Mouse (Mus musculus) embryo, embryonic 11 days (tissue): ENCODE data around the gene Snrnp35.
"Not testable (repeated sequence)": the region's sequence is repeated elsewhere in the genome, so short reads cannot be mapped to it uniquely, and the experiment has no call there.

ENCODE experiments used
- DNase-seq: peaks from one replicate; pipeline ENCODE4 v3.0.0-alpha.2; 2015

The Snrnp35 gene

DNA sequence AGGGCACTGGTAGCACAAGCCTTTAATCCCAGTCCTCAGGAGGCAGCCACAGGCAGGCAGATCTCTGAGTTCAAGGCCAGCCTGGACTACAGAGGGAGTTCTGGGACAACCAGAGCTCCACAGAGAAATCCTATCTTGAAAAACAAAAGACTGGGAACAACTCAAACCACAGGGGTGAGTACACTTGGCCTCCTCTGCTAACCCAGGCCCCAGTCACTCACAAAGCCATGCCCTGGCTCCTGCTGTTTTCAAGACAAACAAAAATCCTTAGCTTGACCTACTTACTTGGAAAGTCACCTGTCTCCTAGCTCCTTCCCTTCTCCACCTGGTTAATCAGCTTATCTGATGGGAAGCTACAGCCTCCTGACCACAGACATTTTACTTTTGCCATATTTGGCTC is 18.0 kb upstream of the Snrnp35 start:
- no peak for DNase-seq

DNA sequence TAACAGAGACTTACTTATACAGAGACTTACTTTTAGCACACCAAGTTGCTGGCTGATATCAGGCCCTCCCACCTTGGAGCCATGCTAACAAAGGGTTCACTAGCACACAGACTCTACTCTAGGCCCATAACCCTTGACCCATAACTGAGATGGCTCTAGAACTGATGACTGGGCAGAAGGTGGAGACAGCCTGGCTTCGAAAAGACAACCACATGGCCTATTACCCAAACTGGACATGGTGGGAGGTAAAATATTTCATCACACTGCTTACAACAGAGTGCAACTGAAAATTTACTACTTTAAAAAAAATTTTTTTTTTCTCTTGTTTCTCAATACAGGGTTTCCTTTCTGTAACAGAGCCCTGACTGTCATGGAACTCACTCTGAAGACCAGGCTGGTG is 15.2 kb upstream of the Snrnp35 start:
- no peak for DNase-seq

DNA sequence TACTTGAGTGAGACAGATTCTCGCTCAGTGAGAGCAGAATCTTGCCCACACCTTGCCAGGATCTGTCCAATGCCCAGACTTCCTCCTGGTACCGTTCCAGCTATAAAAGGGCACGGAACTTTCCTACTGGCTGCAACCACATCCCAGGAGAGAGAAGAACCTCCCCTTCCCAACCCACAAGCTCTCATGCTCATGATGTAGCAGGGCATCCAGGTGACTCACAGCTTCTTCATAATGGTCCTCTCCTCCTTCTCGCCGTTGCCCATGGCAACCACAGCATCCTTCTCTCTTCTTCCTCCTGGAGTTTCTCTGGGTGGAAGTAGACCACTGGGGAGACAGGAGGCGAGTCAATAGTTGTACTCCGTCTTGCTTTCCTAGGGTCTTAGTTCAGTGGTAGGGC is 14.6 kb upstream of the Snrnp35 start:
- no peak for DNase-seq

DNA sequence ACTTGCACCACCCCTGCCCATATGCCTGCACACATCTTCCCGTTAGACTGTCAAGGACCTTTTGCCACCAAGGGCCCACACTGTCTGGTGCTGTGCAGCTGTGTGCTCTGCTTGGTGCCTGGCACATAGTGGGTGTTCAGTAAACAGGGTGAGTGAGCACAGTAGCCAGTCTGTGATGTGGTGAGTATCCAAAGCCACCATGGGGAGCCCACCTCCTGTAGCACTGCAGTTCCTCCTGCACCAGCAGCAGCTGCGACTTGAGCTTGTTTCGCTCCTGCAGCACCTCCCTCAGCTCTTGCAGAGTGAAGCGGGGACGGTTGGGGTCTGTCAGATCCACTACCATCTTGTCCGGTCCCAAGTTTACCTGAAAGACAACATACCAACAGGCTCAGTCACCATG is 13.4 kb upstream of the Snrnp35 start:
- DNase-seq: no peak

DNA sequence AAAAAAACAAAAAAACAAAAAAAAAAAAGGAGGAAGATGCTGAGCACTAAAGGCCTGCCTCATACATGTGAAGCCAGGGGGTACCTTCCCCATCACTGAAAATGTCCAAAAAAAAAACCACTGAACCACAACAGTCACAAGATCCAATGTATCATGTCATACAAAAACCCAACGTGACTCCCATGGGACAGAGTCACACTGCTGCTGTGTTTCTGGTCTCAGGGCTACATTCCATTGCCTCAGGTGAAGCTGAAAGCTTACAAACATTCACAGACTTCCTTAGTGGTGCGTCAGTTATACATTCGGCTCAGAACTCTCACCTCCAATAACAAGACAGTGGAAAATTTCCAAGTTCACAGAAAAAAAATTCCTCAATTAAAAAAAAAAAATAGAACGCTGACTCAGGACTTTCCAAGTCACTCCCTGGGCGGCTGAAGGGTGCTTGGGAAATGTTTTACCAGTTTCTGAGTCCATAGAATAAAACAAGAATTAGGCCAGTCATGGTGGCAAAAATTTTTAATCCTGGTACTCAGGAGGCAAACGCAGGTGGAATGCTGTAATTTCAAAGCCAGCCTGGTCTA is 12.3 kb upstream of the Snrnp35 start:
- no peak for DNase-seq

GRCm38 (mm10) chr5:124478873-124479204 is 4.1 kb upstream of the Snrnp35 start:
- no peak for DNase-seq

DNA sequence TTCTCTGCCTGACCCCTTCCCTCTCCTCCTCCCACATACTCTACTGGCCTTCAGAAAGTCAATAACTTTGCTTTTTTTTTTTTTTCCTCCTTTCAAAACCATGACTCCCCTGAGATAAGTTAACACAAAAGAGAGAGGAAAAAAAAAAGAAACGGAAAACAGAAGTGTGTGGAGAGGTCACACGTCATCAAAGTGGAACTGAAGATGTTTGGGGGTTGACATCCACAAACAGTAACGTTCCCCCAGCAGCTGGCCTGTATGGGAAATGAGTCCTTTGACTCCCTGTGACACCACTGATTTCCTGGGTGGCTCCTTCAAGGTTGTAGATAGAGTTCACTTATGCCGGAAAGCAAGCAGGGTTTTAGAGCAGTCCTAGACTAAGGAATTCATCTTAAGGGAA is 2.8 kb upstream of the Snrnp35 start:
- no peak for DNase-seq

DNA sequence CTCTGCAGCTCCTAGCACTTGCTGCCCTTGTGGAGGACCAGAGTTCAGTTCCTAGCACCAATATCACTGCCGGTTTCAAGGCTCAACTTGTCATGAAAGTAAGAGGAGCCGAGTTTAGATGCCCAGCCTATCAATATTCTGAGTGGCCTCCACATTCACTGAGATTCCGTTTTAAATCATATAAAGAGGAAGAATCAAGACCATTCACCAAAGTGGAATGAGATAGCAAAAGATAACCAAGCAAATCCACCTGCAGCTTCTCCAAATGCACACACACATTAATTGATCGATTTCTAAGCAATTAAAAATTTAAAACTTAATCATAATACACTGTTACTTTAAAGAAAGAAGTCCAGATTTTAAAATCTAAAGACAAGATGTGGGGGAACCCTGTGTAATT is 1.2 kb upstream of the Snrnp35 start:
- DNase-seq: no peak

GRCm38 (mm10) chr5:124482436-124482965 is 433 bp upstream of the Snrnp35 start:
- DNase-seq: no peak

GRCm38 (mm10) chr5:124483655-124484396 is 892 bp downstream of the Snrnp35 start:
- DNase-seq: no peak

GRCm38 (mm10) chr5:124485654-124486053 is 2.7 kb downstream of the Snrnp35 start:
- DNase-seq: no peak

- no peak for DNase-seq
Observed at GRCm38 (mm10) chr5:124488885-124489284, 6.0 kb downstream of the Snrnp35 start.

DNA sequence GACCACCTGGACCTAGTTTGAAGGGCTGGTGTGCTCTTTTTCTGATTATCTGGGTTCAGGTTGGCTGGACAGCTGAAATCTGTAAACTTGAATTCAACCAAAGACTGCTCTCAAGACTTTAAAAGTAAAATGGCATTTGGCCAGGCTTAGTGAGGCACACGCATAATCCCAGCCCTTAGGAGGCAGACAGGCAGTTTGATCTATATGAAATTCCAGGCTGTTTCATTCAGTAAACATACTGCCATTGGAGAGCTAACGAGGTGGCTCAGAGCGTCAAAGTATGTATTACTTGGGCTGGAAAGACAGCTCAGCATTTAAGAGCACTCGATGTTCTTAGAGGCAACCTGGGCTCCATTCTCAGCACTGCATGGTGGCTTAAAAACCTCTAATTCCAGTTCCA is 8.8 kb downstream of the Snrnp35 start:
- no peak for DNase-seq

DNA sequence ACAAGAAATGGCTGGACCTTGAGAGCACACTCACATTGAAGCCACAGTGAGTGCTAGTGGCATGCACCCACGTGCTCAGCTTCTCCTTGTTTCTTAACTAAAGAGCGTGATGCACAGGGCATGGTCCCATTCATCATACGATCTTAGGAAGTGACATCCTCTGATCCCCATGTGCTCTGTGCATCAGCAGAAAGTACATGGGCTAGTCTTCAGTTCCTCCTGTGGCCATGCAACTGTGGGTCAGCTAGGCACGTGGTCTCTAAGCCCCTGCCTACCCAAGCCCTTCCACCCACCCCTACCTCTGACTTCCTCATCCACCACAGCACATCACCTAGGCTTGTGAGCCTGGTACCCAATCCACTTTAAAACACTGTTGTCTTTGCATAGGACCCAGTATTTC is 9.7 kb downstream of the Snrnp35 start:
- DNase-seq: no peak

DNA sequence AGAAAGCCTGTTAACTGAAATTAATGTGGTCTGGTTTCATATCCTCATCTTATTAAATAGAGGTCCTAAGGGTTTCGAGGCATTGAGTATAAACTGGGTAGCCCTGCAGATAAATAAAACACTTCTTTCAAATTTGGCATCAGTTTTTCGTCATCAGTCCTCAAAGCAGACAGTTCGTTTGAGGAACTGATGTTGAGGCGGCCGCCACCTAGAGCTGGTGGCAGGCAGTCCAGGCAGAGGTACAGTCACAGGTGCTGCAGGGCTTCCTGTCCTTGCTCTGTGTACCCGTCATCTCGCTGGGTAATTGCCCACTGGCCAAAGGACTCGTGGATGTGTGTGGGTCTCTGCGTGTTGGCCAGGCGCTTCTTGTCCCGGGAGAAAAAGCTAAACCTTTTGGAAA is 10.5 kb downstream of the Snrnp35 start:
- no peak for DNase-seq

GRCm38 (mm10) chr5:124495547-124495946 is 12.6 kb downstream of the Snrnp35 start:
- DNase-seq: peak; percentile 21

GRCm38 (mm10) chr5:124496614-124497514 is 13.9 kb downstream of the Snrnp35 start:
- DNase-seq: no peak

DNA sequence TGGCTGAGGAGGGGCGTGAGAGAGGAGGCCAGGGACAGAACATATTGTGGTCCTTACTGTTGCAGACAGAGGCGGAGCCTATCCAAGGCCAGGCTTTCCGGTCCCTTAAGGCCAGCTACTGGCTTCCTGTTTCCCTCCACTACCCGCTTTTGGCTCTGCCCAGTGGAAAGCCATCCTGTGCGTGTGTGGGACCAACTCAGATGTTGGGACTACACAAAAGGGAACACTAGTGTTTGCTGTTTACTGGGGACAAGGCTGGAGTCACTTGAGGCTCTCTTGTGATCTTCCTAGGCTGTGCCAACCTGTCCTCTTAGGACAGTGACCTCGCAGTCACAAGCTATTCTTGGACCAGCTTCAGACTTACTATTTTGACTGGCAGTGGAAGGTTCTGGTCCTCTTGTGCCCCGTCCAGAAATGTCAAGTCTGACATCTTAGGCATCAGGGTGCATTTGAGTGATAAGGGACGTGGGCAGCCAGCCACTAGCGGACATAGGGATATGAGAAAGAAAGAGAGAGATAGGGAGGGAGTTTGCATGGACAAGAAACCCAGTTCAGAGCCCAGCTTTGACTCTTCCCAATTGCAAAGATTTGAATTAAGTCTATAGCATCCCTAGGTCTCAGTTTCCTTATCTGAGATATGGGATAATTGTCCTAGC is 15.4 kb downstream of the Snrnp35 start:
- peak; percentile 15 for DNase-seq

DNA sequence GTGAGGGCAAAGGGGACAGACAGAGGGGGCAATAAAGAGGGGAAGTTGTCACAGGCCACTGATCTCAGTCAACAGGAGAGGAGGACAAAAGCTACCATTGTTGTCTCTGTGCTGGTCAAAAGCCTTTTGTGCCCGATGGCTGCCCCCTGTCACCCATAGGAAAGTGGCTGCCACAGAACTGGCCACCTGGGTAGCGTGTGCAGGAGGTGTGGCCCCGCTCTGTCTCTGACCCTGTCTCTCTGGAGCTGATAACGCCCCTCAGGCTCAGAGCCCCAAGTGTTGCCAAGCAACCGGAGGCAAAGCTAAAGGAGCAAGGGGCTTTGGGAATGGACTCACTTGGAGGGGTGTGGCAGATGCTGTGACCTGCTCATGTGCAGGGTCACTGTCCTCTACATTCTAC is 16.1 kb downstream of the Snrnp35 start:
- DNase-seq: peak; percentile 50

DNA sequence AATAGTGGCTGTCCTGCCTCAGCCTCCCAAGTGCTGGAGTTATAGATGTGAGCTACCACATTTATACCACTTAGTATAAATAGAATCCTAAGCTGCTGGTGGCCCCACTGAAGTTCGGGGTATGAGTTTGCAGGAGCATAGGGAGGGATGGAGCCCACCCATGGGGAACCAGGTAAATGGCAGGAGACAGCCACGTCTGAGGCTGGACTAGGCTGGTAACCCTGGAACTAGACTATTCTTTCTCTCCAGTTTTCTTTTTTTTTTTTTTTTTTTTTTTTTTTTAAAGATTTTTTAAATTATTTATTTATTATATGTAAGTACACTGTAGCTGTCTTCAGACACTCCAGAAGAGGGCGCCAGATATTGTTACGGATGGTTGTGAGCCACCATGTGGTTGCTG is 17.1 kb downstream of the Snrnp35 start:
- not testable (repeated sequence) for DNase-seq

DNA sequence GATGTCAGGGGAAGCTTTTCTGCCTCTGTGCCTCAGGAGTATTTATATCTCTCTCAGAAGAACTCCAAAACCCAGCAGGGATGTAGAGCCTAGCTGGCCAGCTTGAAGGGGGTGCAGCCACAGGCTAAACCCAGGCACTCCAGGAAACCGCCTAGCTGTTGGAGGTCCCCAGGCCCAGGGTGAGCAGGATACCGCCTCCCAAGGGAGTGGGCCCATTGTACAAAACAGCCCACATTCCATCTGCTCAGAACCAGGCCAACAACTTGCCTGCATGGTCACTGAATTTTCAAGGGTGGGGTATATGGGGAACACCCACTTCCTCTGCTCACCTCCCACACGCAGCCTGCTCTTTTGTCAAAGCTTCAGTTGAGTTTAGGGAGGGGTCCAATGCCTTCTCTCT is 17.6 kb downstream of the Snrnp35 start:
- no peak for DNase-seq

GRCm38 (mm10) chr5:124501541-124501940 is 18.6 kb downstream of the Snrnp35 start:
- DNase-seq: no peak

DNA sequence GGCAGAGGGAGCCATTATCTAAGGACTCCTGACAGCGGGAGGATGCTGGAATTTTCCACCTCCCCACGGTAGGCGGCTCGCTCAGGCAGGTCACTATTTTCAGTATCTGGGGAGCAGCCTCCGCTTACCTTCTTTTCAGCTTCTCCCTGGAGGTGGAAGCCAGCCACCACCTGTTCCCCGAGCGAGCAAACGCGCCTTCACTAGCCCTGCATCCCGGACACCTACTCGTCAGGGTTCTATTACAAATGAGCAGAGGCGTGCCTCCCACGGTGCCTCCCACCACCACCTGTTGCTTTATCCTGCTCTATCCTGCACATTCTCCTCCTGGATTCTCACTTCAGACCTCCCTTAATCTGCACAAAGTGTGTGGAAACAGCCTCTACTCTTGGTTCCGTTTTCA is 20.8 kb downstream of the Snrnp35 start:
- DNase-seq: no peak
